Mouse (Mus musculus): ENCODE data around the gene Ces2h.

Ces2h gene

GRCm38 (mm10) chr8:105000586-105000985 is at the start of gene Ces2h:
Gene Ces2h, plus strand, starts transcription at chr8:105000853.
- in situ Hi-C loops (cut with MboI, MseI) = no loop called here

- in situ Hi-C loops (cut with MboI, MseI) = no loop called here
Observed at GRCm38 (mm10) chr8:104961537-104961961, 39.1 kb upstream of the Ces2h start, which contains the start of gene Ces2g. Gene Ces2g, plus strand, starts transcription at chr8:104961718.

DNA sequence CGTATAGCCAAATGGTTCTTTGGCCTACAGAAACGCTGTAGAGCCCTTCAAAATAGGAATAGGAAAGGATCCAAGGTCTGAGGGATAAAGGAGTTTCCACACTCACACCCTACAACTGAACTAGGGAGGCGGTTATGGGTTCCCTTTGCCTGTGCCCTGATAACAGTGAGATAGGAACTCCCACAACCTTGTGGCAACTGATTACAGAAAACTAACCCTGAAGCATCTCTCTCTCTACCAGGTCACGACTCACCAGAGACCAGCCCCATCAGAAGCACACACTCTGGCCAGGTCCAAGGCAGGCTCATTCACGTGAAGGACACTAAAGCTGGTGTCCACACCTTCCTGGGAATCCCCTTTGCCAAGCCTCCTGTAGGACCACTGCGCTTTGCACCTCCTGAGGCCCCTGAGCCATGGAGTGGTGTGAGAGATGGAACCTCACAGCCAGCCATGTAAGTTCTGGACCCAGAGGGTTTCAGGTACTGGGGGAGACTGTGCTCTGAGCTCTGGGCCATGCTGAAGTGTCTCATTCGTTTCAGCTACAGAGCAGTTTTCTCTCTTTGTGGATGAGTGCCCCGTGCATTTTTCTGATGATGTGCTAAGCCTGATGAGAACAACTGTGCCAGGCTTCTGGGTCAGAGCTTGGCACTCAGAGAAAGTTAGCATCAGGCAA is 38.3 kb upstream of the Ces2h start:
- in situ Hi-C loops (cut with MboI, MseI) = no loop called here

DNA sequence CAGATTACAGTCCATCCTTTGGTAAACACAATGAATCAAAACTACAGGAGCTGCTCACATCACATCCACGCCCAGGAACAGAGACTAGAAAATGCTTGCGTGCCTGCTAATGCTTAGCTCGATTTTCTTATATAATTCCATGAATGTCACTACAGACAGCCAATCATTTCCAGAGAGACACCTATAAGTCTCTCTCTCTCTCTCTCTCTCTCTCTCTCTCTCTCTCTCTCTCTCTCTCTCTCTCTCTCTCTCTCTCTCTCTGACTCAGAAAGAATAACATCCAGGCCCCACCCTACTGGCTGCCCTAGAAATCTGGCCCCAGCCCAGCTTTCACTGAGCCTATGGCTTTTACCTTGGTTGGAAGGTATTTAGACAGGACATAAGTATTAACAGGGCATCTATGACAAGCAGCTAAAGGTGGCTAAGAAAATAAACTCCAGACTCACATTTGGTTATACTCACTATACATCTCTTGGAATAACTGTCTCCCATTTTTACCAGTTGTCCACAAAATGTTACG is 37.2 kb upstream of the Ces2h start:
- in situ Hi-C loops (cut with MboI, MseI) = no loop called here

- in situ Hi-C loops (cut with MboI, MseI) = no loop called here
Observed at GRCm38 (mm10) chr8:104984126-104984525, 16.5 kb upstream of the Ces2h start.

- in situ Hi-C loops (cut with MboI, MseI) = no loop called here
Observed at GRCm38 (mm10) chr8:104984942-104985341, 15.7 kb upstream of the Ces2h start.

GRCm38 (mm10) chr8:104998191-104998590 is 2.5 kb upstream of the Ces2h start:
- in situ Hi-C loops (cut with MboI, MseI) = no loop called here

- in situ Hi-C loops (cut with MboI, MseI) = no loop called here
Observed at GRCm38 (mm10) chr8:104999183-104999582, 1.5 kb upstream of the Ces2h start.

DNA sequence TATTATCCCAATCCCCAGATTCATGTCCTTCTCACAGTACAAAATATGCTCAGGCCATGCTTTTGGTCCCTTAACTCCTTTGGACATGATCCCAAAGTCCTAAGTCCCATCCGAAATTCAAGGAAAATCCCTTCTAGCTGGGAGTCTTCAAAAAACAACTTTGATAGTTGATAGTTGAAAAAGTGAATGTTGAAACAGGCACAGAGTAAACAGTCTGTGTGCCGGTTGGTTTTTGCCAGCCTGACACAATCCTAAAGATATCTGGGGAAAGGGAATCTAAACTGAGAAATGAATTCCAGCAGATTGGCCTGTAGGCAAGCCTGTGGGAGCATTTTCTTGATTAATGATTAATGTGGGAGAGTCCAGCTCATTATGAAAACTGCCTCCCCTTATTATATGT is 9.3 kb downstream of the Ces2h start:
- in situ Hi-C loops (cut with MboI, MseI) = no loop called here

DNA sequence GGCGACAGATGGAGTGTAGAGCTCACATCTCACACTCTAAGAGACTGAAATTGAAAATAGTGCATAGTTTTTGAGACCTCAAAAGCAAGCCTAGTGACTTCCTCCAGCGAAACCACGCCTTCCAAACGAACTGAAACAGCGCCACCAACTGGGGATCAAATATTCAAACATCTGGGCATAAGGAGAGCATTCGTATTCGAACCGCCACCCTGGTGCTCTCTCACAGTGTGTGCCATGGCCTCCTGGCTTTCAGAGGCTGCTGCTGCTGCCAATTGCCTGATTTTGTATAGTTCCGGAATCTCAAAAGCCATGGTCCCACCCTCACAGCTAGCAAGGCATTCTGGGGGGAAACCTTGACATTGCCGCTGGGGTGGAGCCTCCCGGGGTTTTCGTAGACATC is 10.5 kb downstream of the Ces2h start:
- in situ Hi-C loops (cut with MboI, MseI) = no loop called here

DNA sequence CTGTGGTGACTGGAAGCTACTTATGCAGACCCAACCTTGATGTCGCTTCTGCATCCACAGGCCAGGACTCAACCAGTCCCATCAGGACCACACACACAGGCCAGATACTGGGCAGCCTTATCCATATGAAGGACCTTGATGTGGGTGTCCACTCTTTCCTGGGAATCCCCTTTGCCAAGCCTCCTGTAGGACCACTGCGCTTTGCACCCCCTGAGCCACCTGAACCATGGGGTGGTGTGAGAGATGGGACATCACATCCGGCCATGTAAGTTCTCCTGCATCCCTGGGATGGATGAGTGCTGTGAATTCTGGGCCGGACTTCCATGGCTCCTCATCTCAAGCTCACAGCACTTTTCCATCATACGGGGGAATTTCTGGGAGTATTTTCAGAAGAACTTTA is 13.7 kb downstream of the Ces2h start:
- in situ Hi-C loops (cut with MboI, MseI) = no loop called here

DNA sequence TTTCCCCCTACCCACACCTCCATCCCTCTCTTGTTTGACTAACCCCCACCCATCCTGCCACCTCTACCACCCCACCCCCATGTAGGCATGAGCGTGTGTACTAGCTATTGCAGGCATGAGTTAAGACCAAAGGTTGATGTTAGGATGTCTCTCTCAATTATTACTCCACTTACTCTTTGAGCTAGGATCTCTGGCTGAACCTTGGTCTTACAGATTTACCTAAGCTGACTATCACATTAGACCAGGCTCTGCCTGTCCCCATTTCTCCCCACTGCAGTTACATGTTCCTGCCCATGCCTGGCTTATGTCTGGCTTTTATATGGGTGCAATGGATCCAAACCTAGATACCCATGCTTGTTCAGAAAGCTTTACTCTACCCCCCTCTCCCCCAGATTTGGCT is 21.3 kb downstream of the Ces2h start:
- in situ Hi-C loops (cut with MboI, MseI) = no loop called here

DNA sequence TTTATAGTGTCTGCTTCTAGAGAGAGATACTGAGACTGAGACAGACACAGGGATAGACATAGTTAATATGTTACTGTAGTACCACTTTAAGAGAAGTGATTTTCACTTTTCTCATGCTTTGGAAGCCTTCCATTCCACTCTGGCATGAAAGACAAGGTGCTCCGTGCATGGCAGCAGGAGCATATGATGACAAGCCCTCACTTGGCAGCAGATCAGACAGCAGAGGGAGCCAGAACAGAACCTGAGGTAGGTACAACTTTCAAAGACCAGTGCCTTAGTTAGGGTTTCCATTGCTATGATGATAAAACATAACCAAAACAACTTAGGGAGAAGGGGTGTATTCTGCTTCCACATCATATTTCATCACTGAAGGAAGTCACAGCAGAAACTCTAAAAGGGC is 22.4 kb downstream of the Ces2h start:
- in situ Hi-C loops (cut with MboI, MseI) = no loop called here

DNA sequence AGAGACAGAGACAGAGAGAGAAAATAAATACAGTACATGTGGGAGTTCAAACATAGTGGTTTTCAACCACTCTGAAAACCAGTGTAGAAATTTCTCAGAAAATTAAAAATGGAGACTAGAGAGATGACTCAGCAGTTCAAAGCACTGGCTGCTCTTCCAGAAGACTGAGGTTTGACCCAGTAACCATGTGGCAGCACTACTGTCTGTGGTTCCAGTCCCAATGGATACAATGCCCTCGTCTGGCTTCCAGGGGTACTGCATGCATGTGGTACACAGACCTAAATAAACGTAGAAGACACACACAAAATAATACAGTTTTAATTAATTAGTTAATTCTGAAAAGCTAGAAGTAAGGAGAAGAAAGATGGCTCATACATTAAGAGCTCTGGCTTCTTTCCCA is 24.4 kb downstream of the Ces2h start:
- in situ Hi-C loops (cut with MboI, MseI) = no loop called here

- in situ Hi-C loops (cut with MboI, MseI) = no loop called here
Observed at GRCm38 (mm10) chr8:105043510-105043909, 42.9 kb downstream of the Ces2h start.

DNA sequence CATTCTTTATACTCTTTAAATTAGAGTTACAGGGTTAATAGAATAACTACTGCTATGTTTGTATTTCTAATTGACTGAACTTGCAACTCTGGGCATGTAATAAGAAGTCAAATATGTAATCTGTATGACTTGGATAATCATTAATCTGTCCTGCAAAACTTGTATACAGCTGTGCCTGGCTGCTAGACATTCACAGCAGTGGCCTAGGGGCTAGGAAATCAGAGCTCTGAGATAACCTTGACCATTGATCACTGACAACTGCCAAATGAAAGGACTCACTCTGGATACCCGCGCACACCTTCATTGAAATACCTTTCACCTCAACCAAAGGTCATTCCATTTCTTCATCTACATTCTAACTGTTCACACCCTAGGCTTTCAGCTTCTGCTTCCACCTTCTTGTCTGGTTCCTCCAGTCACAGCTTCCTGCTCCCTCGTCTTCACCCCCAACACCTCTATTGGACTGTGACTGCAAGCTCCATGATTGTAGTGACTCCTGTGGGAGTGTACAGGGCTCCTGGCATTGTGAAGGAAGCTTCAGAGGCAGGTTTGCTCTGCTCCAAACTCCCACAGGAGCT is 45.3 kb downstream of the Ces2h start:
- in situ Hi-C loops (cut with MboI, MseI) = no loop called here

DNA sequence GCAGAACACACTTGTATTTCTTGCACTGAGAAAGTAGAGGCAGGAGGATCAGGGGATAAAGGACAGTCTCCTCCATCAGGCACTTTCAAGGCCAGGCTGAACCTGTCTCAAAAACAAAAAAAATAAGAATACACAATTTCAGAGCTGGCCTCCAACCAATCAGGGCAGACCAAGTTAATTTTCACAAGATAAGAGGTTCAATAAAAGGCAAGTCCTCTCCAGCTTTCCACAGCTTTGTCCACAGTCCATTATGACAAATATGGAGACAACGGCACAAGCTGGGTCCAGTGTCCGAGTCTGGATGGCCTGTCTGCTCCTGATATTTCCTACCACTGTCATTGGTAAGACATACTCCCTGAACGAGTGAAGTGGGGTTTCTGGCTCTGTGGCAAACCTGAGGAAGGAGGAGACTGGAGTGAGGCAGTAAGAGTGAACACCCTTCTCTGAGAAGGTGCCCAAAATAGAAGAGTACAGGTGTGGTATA is 47.8 kb downstream of the Ces2h start, which contains the start of gene Ces3a:
Gene Ces3a (plus strand): TSS at position 231 of the 484 bp plus-strand sequence.
- in situ Hi-C loops (cut with MboI, MseI) = no loop called here

GRCm38 (mm10) chr8:105056211-105056610 is 55.6 kb downstream of the Ces2h start:
- in situ Hi-C loops (cut with MboI, MseI) = no loop called here

- in situ Hi-C loops (cut with MboI, MseI) = no loop called here
Observed at GRCm38 (mm10) chr8:105060056-105060455, 59.4 kb downstream of the Ces2h start.

- in situ Hi-C loops (cut with MboI, MseI) = loop anchor here in 1 of 2 experiments (5.0 kb wide), 1 partner anchor 36 kb away; no protein-coding TSS in a partner anchor
Observed at GRCm38 (mm10) chr8:105066761-105067160, 66.1 kb downstream of the Ces2h start.

- in situ Hi-C loops (cut with MboI, MseI) = loop anchor here in 1 of 2 experiments (5.0 kb wide), 1 partner anchor 34 kb away; no protein-coding TSS in a partner anchor
Observed at GRCm38 (mm10) chr8:105067905-105068304, 67.3 kb downstream of the Ces2h start.

GRCm38 (mm10) chr8:105068971-105069370 is 68.3 kb downstream of the Ces2h start:
- in situ Hi-C loops (cut with MboI, MseI) = loop anchor here in 1 of 2 experiments (5.0 kb wide), 1 partner anchor 33 kb away; no protein-coding TSS in a partner anchor
